Mouse (Mus musculus): ENCODE data around the gene Adam12.

DNA sequence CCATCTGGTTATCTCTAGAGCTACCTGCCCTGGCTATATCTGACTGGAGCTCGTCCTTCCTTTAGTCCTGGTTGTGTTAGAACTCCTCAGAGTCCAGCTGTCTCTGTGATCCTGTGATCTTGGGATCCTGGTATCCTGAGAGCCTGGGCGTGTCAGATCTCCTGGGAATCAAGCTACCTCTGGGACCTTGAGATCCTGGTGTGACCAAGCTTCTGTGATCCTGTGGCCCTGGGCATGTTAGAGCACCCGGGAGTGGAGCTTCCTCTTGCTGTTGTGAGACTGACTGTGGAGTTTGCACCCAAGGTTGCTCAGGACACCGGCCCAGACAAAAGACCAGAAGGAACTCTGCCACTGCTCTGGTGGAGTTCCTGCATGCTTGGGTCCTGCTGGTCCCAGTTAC lies 332.6 kb downstream of the Adam12 start:
- TF ChIP-seq CTCF (IDR thresholded peaks at IDR 0.05; ENCODE audit: control insufficient read depth, insufficient read depth, low read length), result no peak
- no peak for TF ChIP-seq POLR2A (IDR thresholded peaks at IDR 0.05; ENCODE audit: borderline replicate concordance, control insufficient read depth, low read depth, low read length)

All from bone marrow, adult 2 months (tissue).